Mouse (Mus musculus) common myeloid progenitor, adult 5-6 weeks (primary cell): ENCODE measurements around the gene Zmiz1. TPM values are rescaled to one million over a fixed set of nuclear protein-coding genes. Genes with fewer than 3 reads are reported as not detected.

Experiments
- ATAC-seq: replicated peaks from 2 replicates; pipeline ENCODE4 v1.8.0; 2016; ENCODE audit warnings: low read depth, mild to moderate bottlenecking, moderate TSS enrichment, inconsistent platforms; ENCODE audit not compliant: poor library complexity, severe bottlenecking
- total RNA-seq: library from RNA; stranded (forward); fragments of 200-1000, 187-1606 nt; gene quantifications from 2 replicates; pipeline ENCODE4 v1.2.3, GENCODE M21; 2017

Zmiz1 gene
- total RNA-seq, 1 experiment from 2014 or later: 23.1 TPM

- ATAC-seq: 0 out of 2 replicates have a peak, but pooled peaks have one; percentile 1
Observed at GRCm38 (mm10) chr14:25487470-25487955, 28.5 kb downstream of the Zmiz1 start.

- no peak for ATAC-seq
Observed at GRCm38 (mm10) chr14:25488097-25488613, 29.2 kb downstream of the Zmiz1 start.

GRCm38 (mm10) chr14:25489336-25490078, 30.5 kb downstream of the Zmiz1 start:
- ATAC-seq: no peak

- no peak for ATAC-seq
Observed at GRCm38 (mm10) chr14:25491961-25492360, 33.0 kb downstream of the Zmiz1 start.

- ATAC-seq: no peak
Observed at GRCm38 (mm10) chr14:25492567-25493279, 33.7 kb downstream of the Zmiz1 start.

- peak; percentile 48 for ATAC-seq
Observed at GRCm38 (mm10) chr14:25493301-25494241, 34.6 kb downstream of the Zmiz1 start.

GRCm38 (mm10) chr14:25494778-25495177, 35.8 kb downstream of the Zmiz1 start:
- ATAC-seq: no peak; the same call in 1 of the 2 replicates

GRCm38 (mm10) chr14:25496116-25496515, 37.1 kb downstream of the Zmiz1 start:
- no peak for ATAC-seq

GRCm38 (mm10) chr14:25496989-25497388, 38.0 kb downstream of the Zmiz1 start:
- no peak for ATAC-seq

- ATAC-seq: no peak
Observed at GRCm38 (mm10) chr14:25497596-25497995, 38.6 kb downstream of the Zmiz1 start.

- no peak for ATAC-seq
Observed at GRCm38 (mm10) chr14:25498367-25498766, 39.4 kb downstream of the Zmiz1 start.

- no peak for ATAC-seq
Observed at GRCm38 (mm10) chr14:25499526-25499925, 40.5 kb downstream of the Zmiz1 start.

GRCm38 (mm10) chr14:25500511-25501120, 41.6 kb downstream of the Zmiz1 start:
- no peak for ATAC-seq

GRCm38 (mm10) chr14:25501481-25501880, 42.5 kb downstream of the Zmiz1 start:
- ATAC-seq: no peak

GRCm38 (mm10) chr14:25502355-25502754, 43.4 kb downstream of the Zmiz1 start:
- ATAC-seq: no peak

- ATAC-seq: peak; percentile 75
Observed at GRCm38 (mm10) chr14:25504241-25504640, 45.3 kb downstream of the Zmiz1 start.

GRCm38 (mm10) chr14:25505201-25505671, 46.3 kb downstream of the Zmiz1 start:
- ATAC-seq: peak; percentile 34; the same call in 1 of the 2 replicates

- no peak for ATAC-seq
Observed at GRCm38 (mm10) chr14:25508111-25508756, 49.2 kb downstream of the Zmiz1 start.

GRCm38 (mm10) chr14:25508757-25509139, 49.8 kb downstream of the Zmiz1 start:
- ATAC-seq: no peak
